Mouse (Mus musculus): Measurements from ENCODE around the gene Xpo4. TPM values are rescaled to one million over a fixed set of nuclear protein-coding genes. Genes with fewer than 3 reads are reported as not detected.
"Not testable (repeated sequence)": the region's sequence is repeated elsewhere in the genome, so short reads cannot be mapped to it uniquely, and the experiment has no call there.

Gene Xpo4
- polyA plus RNA-seq, 1 experiment: 8.9 TPM

- H3K27ac ChIP-seq (ENCODE audit: insufficient read depth, low read depth, low read length): no peak overlapping the region
- no peak for TF ChIP-seq POLR2A (IDR thresholded peaks at IDR 0.05; ENCODE audit: borderline replicate concordance, low read depth, low read length)
- no peak for TF ChIP-seq CTCF (IDR thresholded peaks at IDR 0.05; ENCODE audit: low read depth, low read length)
- H3K4me3 ChIP-seq (ENCODE audit: insufficient read depth, low read length): no peak overlapping the region
- H3K4me1 ChIP-seq (ENCODE audit: control insufficient read depth, insufficient read depth, low read length): peaks cover 9% of the 10 kb centered on the region
Observed at GRCm38 (mm10) chr14:57701915-57702477, 36.8 kb upstream of the Xpo4 start.

- no peak overlapping the region for H3K27ac ChIP-seq (ENCODE audit: insufficient read depth, low read depth, low read length)
- H3K4me3 ChIP-seq (ENCODE audit: insufficient read depth, low read length): no peak overlapping the region
- peaks cover 9% of the 10 kb centered on the region for H3K4me1 ChIP-seq (ENCODE audit: control insufficient read depth, insufficient read depth, low read length)
- TF ChIP-seq CTCF (IDR thresholded peaks at IDR 0.05; ENCODE audit: low read depth, low read length): no peak
- no peak for TF ChIP-seq POLR2A (IDR thresholded peaks at IDR 0.05; ENCODE audit: borderline replicate concordance, low read depth, low read length)
Observed at GRCm38 (mm10) chr14:57699461-57699970, 34.3 kb upstream of the Xpo4 start.

GRCm38 (mm10) chr14:57699016-57699415 is 33.8 kb upstream of the Xpo4 start:
- Histone ChIP-seq H3K4me1 (ENCODE audit: control insufficient read depth, insufficient read depth, low read length) (peaks cover 9% of the 10 kb centered on the region), H3K27ac (ENCODE audit: insufficient read depth, low read depth, low read length) (no peak overlapping the region), H3K4me3 (ENCODE audit: insufficient read depth, low read length) (no peak overlapping the region)
- TF ChIP-seq POLR2A (IDR thresholded peaks at IDR 0.05; ENCODE audit: borderline replicate concordance, low read depth, low read length) (no peak), CTCF (IDR thresholded peaks at IDR 0.05; ENCODE audit: low read depth, low read length) (no peak)

- no peaks in the 10 kb centered on the region for H3K4me1 ChIP-seq (ENCODE audit: control insufficient read depth, insufficient read depth, low read length)
- H3K4me3 ChIP-seq (ENCODE audit: insufficient read depth, low read length): no peak overlapping the region
- no peak for TF ChIP-seq POLR2A (IDR thresholded peaks at IDR 0.05; ENCODE audit: borderline replicate concordance, low read depth, low read length)
- TF ChIP-seq CTCF (IDR thresholded peaks at IDR 0.05; ENCODE audit: low read depth, low read length): no peak
- no peak overlapping the region for H3K27ac ChIP-seq (ENCODE audit: insufficient read depth, low read depth, low read length)
Observed at GRCm38 (mm10) chr14:57696066-57696465, 30.8 kb upstream of the Xpo4 start.

- Histone ChIP-seq H3K4me3 (ENCODE audit: insufficient read depth, low read length) (no peak overlapping the region), H3K27ac (ENCODE audit: insufficient read depth, low read depth, low read length) (no peak overlapping the region), H3K4me1 (ENCODE audit: control insufficient read depth, insufficient read depth, low read length) (no peaks in the 10 kb centered on the region)
- TF ChIP-seq POLR2A (IDR thresholded peaks at IDR 0.05; ENCODE audit: borderline replicate concordance, low read depth, low read length): no peak
- no peak for TF ChIP-seq CTCF (IDR thresholded peaks at IDR 0.05; ENCODE audit: low read depth, low read length)
Observed at GRCm38 (mm10) chr14:57695550-57695949, 30.3 kb upstream of the Xpo4 start.

GRCm38 (mm10) chr14:57694246-57694645 is 29.0 kb upstream of the Xpo4 start:
- no peaks in the 10 kb centered on the region for H3K4me1 ChIP-seq (ENCODE audit: control insufficient read depth, insufficient read depth, low read length)

GRCm38 (mm10) chr14:57692517-57693130 is 27.4 kb upstream of the Xpo4 start:
- TF ChIP-seq POLR2A (IDR thresholded peaks at IDR 0.05; ENCODE audit: borderline replicate concordance, low read depth, low read length) (no peak), CTCF (IDR thresholded peaks at IDR 0.05; ENCODE audit: low read depth, low read length) (no peak)
- no peak overlapping the region for H3K27ac ChIP-seq (ENCODE audit: insufficient read depth, low read depth, low read length)
- no peak overlapping the region for H3K4me3 ChIP-seq (ENCODE audit: insufficient read depth, low read length)
- no peaks in the 10 kb centered on the region for H3K4me1 ChIP-seq (ENCODE audit: control insufficient read depth, insufficient read depth, low read length)

More at GRCm38 (mm10) chr14:57694246-57694645, 29.0 kb upstream of the Xpo4 start:
- no peak for TF ChIP-seq POLR2A (IDR thresholded peaks at IDR 0.05; ENCODE audit: borderline replicate concordance, low read depth, low read length)
- Histone ChIP-seq H3K27ac (ENCODE audit: insufficient read depth, low read depth, low read length) (no peak overlapping the region), H3K4me3 (ENCODE audit: insufficient read depth, low read length) (no peak overlapping the region)

- Histone ChIP-seq H3K27ac (ENCODE audit: insufficient read depth, low read depth, low read length) (no peak overlapping the region), H3K4me1 (ENCODE audit: control insufficient read depth, insufficient read depth, low read length) (no peaks in the 10 kb centered on the region), H3K4me3 (ENCODE audit: insufficient read depth, low read length) (no peak overlapping the region)
- TF ChIP-seq CTCF (IDR thresholded peaks at IDR 0.05; ENCODE audit: low read depth, low read length): no peak
- TF ChIP-seq POLR2A (IDR thresholded peaks at IDR 0.05; ENCODE audit: borderline replicate concordance, low read depth, low read length): no peak
Observed at GRCm38 (mm10) chr14:57691316-57691715, 26.1 kb upstream of the Xpo4 start.

- no peaks in the 10 kb centered on the region for H3K4me1 ChIP-seq (ENCODE audit: control insufficient read depth, insufficient read depth, low read length)
- no peak overlapping the region for H3K27ac ChIP-seq (ENCODE audit: insufficient read depth, low read depth, low read length)
- no peak for TF ChIP-seq POLR2A (IDR thresholded peaks at IDR 0.05; ENCODE audit: borderline replicate concordance, low read depth, low read length)
- no peak for TF ChIP-seq CTCF (IDR thresholded peaks at IDR 0.05; ENCODE audit: low read depth, low read length)
- H3K4me3 ChIP-seq (ENCODE audit: insufficient read depth, low read length): no peak overlapping the region
Observed at GRCm38 (mm10) chr14:57690681-57691080, 25.5 kb upstream of the Xpo4 start.

GRCm38 (mm10) chr14:57688066-57688465 is 22.8 kb upstream of the Xpo4 start:
- H3K4me1 ChIP-seq (ENCODE audit: control insufficient read depth, insufficient read depth, low read length); H3K4me3 ChIP-seq (ENCODE audit: insufficient read depth, low read length); H3K27ac ChIP-seq (ENCODE audit: insufficient read depth, low read depth, low read length): not testable (repeated sequence)

Data from bone marrow macrophage, adult 2 months (primary cell).